Mouse (Mus musculus) hindbrain, embryonic 11.5 days (tissue): ENCODE measurements at regions not wholly inside any gene's neighbourhood (a gene's known extent, or its start where the extent isn't known, plus 50 kb on each side); places are given as distances from the start of the nearest gene placed in this dataset.

Experiments
- ATAC-seq: fragments of 200-750 bp; cut with Nextera tagmentation; 2 replicates; pipeline ENCODE4 v1.8.0; 2017; ENCODE audit warnings: mild to moderate bottlenecking, moderate TSS enrichment, moderate library complexity; ENCODE audit not compliant: low FRiP score
- DNase-seq: peaks from one replicate; pipeline ENCODE4 v3.0.0-alpha.2; 2015; ENCODE audit warnings: low spot score
- H3K27ac ChIP-seq: fragments of 300-500 bp; sonication (generic); 2 replicates; pipeline ENCODE4 v1.5.1; 2014; ENCODE audit warnings: mild to moderate bottlenecking, low read depth, low read length
- H3K27me3 ChIP-seq: fragments of 300-500 bp; sonication (generic); 2 replicates; pipeline ENCODE4 v1.6.1; 2014; ENCODE audit warnings: mild to moderate bottlenecking, low read length, moderate library complexity, mixed read lengths; ENCODE audit not compliant: control insufficient read depth, insufficient read depth
- H3K36me3 ChIP-seq: fragments of 300-500 bp; sonication (generic); 2 replicates; pipeline ENCODE4 v1.6.1; 2014; ENCODE audit warnings: mild to moderate bottlenecking, low read length, moderate library complexity, mixed read lengths; ENCODE audit not compliant: control insufficient read depth, insufficient read depth
- H3K4me1 ChIP-seq: fragments of 300-500 bp; sonication (generic); replicated peaks from 2 replicates; pipeline ENCODE4 v1.6.1; 2014; ENCODE audit warnings: low read length, mixed read lengths; ENCODE audit not compliant: control insufficient read depth, insufficient read depth
- H3K4me2 ChIP-seq: fragments of 300-500 bp; sonication (generic); replicated peaks from 2 replicates; pipeline ENCODE4 v1.6.1; 2014; ENCODE audit warnings: mild to moderate bottlenecking, low read depth, low read length
- H3K4me3 ChIP-seq: fragments of 300-500 bp; sonication (generic); 2 replicates; pipeline ENCODE4 v1.5.1; 2014; ENCODE audit warnings: low read depth, low read length
- H3K9ac ChIP-seq: fragments of 300-500 bp; sonication (generic); 2 replicates; pipeline ENCODE4 v1.6.1; 2014; ENCODE audit warnings: low read depth, low read length
- H3K9me3 ChIP-seq: fragments of 300-500 bp; sonication (generic); 2 replicates; pipeline ENCODE4 v1.6.1; 2016; ENCODE audit warnings: low read length; ENCODE audit not compliant: control insufficient read depth
- WGBS: fragments of 180-500 bp; shearing (Covaris S2); extraction: QIAGEN DNeasy Blood & Tissue Kit; methylation state at CpG from one replicate; pipeline ENCODE4 v1.1.7; 2014; 5-methylcytosine and 5-hydroxymethylcytosine counted together

- no peak overlapping the region for H3K4me3 ChIP-seq
- no peak overlapping the region for H3K27ac ChIP-seq
- no peaks in the 10 kb centered on the region for H3K4me1 ChIP-seq
- DNase-seq, result no peak
- no peaks in the 10 kb centered on the region for H3K9me3 ChIP-seq
- no peak overlapping the region for H3K4me2 ChIP-seq
- 83% methylated on average over 4 of the region's 4 CpGs for WGBS
- no peaks in the 10 kb centered on the region for H3K27me3 ChIP-seq
- no peak overlapping the region for H3K9ac ChIP-seq
- no peaks in the 10 kb centered on the region for H3K36me3 ChIP-seq
- ATAC-seq, result no peak
Measured at GRCm38 (mm10) chr17:77593807-77594206, 606.2 kb upstream of the Crim1 start.

- Histone ChIP-seq H3K27me3 (no peaks in the 10 kb centered on the region), H3K9me3 (no peaks in the 10 kb centered on the region), H3K4me1 (no peaks in the 10 kb centered on the region), H3K4me2 (no peak overlapping the region), H3K9ac (no peak overlapping the region), H3K27ac (no peak overlapping the region), H3K4me3 (no peak overlapping the region), H3K36me3 (no peaks in the 10 kb centered on the region)
- ATAC-seq (no peak), DNase-seq (no peak)
- 87% methylated on average over 1 of the region's 1 CpGs for WGBS
Measured at GRCm38 (mm10) chr17:77596453-77596852, 603.6 kb upstream of the Crim1 start.

GRCm38 (mm10) chr17:77623472-77623871 lies 576.6 kb upstream of the Crim1 start:
- no peak for DNase-seq
- H3K4me2 ChIP-seq, result no peak overlapping the region
- H3K9me3 ChIP-seq, result no peaks in the 10 kb centered on the region
- H3K27ac ChIP-seq, result no peak overlapping the region
- H3K27me3 ChIP-seq, result no peaks in the 10 kb centered on the region
- no peak overlapping the region for H3K9ac ChIP-seq
- no peaks in the 10 kb centered on the region for H3K36me3 ChIP-seq
- H3K4me1 ChIP-seq, result no peaks in the 10 kb centered on the region
- WGBS, result 67% methylated on average over 2 of the region's 2 CpGs
- ATAC-seq, result no peak
- H3K4me3 ChIP-seq, result no peak overlapping the region

GRCm38 (mm10) chr17:77624103-77624502 lies 575.9 kb upstream of the Crim1 start:
- Histone ChIP-seq H3K9me3 (no peaks in the 10 kb centered on the region), H3K27me3 (no peaks in the 10 kb centered on the region), H3K4me1 (no peaks in the 10 kb centered on the region), H3K36me3 (no peaks in the 10 kb centered on the region), H3K27ac (no peak overlapping the region), H3K9ac (no peak overlapping the region), H3K4me2 (no peak overlapping the region), H3K4me3 (no peak overlapping the region)
- DNase-seq, result no peak
- ATAC-seq, result no peak
- WGBS, result 100% methylated on average over 1 of the region's 1 CpGs

- DNase-seq (no peak), ATAC-seq (no peak)
- no peak overlapping the region for H3K4me2 ChIP-seq
- H3K9me3 ChIP-seq, result no peaks in the 10 kb centered on the region
- no peaks in the 10 kb centered on the region for H3K36me3 ChIP-seq
- WGBS, result 86% methylated on average over 2 of the region's 2 CpGs
- no peak overlapping the region for H3K9ac ChIP-seq
- H3K27ac ChIP-seq, result no peak overlapping the region
- no peaks in the 10 kb centered on the region for H3K27me3 ChIP-seq
- no peaks in the 10 kb centered on the region for H3K4me1 ChIP-seq
- no peak overlapping the region for H3K4me3 ChIP-seq
Measured at GRCm38 (mm10) chr17:77642355-77642754, 557.7 kb upstream of the Crim1 start.

- H3K9me3 ChIP-seq, result no peaks in the 10 kb centered on the region
- H3K9ac ChIP-seq, result no peak overlapping the region
- WGBS, result 85% methylated on average over 3 of the region's 3 CpGs
- DNase-seq (no peak), ATAC-seq (no peak)
- no peak overlapping the region for H3K4me2 ChIP-seq
- no peaks in the 10 kb centered on the region for H3K4me1 ChIP-seq
- H3K27ac ChIP-seq, result no peak overlapping the region
- no peaks in the 10 kb centered on the region for H3K27me3 ChIP-seq
- H3K36me3 ChIP-seq, result no peaks in the 10 kb centered on the region
- no peak overlapping the region for H3K4me3 ChIP-seq
Measured at GRCm38 (mm10) chr17:77648946-77649345, 551.1 kb upstream of the Crim1 start.

- no peaks in the 10 kb centered on the region for H3K36me3 ChIP-seq
- H3K4me2 ChIP-seq, result no peak overlapping the region
- no peak overlapping the region for H3K4me3 ChIP-seq
- H3K27ac ChIP-seq, result no peak overlapping the region
- H3K4me1 ChIP-seq, result no peaks in the 10 kb centered on the region
- ATAC-seq (peak; percentile 68; the same call in 1 of the 2 replicates), DNase-seq (no peak)
- no peaks in the 10 kb centered on the region for H3K27me3 ChIP-seq
- no peak overlapping the region for H3K9ac ChIP-seq
- H3K9me3 ChIP-seq, result no peaks in the 10 kb centered on the region
Measured at GRCm38 (mm10) chr17:77651861-77652260, 548.2 kb upstream of the Crim1 start.
